Mouse (Mus musculus) 3134 (cell line): ENCODE results near the gene Rom1.
"Not testable (repeated sequence)": the region's sequence is repeated elsewhere in the genome, so short reads cannot be mapped to it uniquely, and the experiment has no call there.

Experiments used
- DNase-seq: peaks from one replicate; pipeline ENCODE4 v3.0.0-alpha.2; 2011; ENCODE audit warnings: low spot score; ENCODE audit not compliant: insufficient read length; ENCODE audit errors: extremely low read depth

Rom1 gene

DNA sequence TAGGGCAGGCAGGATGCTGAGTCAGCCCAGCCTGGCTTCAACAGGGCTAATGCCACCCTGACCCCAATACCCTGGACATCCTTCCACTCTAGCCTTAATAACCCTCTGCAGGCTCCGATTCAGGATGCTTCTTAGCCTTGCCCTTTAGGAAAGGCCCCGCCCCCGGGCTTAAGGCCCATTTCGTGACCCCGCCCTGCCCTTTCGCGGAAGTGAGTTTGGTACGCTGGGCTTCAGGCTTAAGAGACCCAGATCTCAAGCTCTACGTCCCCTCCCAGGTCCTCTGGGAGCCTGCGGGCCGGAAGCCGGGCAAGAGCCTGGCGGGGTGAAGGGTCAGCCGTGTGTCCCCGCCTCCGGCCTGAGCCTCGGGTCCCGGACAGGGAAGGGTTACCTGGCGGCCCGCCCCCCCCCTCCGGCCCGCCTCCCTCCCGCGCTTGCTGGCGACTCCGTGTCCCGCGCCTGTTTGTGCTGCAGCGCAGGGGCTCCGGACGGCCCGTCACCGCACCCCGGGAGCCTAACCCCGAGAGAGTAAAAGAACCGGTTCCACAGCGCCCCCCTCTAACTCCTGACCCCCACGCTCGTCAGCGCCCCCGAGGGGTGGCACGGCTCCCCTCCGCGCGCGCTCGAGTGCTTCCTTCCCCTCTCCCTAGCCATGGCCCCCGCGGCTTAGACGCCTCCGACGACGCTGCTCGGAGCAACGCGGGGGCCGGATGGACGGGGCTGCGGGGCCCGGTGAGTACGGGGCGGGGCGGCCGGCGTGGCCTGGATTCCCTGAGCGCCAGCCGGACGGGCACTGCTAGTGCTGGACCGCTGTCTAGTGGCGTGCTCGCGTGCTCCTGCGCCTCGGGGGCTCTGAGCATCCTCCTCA, at the start of gene Rom1, which contains the start of gene Eml3:
TSS of gene Rom1 (minus strand) at position 133 of the 865 bp plus-strand sequence.
TSS of gene Eml3 (plus strand) at position 329 of the 865 bp plus-strand sequence.
- DNase-seq = peak; percentile 92

DNA sequence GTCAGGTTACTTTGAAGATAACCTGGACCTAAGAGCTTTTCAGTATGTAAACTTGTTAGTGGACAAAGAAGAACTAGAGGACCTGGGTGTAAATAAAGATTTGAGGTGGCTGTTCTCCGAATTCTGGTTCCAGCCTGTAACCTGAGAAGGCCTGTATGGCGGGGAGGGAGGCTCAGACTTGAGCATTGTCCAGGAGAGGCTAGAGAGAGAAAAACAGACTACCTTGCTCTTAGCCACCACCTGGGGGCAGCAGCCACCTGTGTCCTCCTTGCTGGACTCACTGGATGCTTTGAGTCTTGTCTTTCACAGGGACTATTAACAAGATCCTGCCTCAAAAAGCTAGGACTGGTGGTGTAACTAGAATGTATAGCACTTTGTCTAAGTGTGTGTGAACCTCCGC, 47.4 kb upstream of the Rom1 start:
- DNase-seq = peak; percentile 52

DNA sequence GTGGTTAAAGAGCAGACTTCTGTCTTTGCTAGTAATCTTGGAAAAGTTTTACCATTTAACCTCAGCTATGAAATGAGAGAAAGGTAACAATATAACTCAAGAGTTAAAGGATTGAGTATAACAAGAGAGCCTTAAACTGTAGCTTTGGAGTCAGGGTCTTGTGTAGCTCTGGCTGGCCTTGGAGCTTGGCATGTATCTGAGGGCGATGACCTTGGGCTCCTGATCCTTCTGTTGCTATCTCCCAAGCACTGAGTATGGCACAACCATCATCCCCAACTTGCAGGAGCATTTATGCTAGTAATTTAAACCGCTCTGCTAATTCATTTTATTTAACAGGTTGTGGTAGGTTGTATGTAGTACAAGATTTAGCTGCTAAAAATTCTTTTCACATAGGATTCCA, 46.3 kb upstream of the Rom1 start:
- DNase-seq = no peak

DNA sequence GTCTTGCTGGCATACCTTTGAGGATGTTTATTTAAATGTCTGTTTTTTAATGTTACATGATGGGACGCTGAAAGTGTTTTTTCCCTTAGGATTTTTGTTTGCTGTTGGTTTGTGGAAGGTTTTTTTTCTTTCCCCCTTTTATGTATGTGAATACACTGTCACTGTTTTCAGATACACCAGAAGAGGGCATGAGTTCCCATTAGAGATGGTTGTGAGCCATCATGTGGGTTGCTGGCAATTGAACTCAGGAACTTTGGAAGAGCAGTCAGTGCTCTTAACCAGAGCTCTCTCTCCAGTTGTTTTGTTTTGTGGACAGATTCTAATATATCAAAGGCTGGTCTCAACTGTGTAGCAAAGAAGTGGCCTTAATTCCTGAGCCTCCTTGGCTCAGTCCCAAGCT, 45.5 kb upstream of the Rom1 start:
- DNase-seq = no peak

DNA sequence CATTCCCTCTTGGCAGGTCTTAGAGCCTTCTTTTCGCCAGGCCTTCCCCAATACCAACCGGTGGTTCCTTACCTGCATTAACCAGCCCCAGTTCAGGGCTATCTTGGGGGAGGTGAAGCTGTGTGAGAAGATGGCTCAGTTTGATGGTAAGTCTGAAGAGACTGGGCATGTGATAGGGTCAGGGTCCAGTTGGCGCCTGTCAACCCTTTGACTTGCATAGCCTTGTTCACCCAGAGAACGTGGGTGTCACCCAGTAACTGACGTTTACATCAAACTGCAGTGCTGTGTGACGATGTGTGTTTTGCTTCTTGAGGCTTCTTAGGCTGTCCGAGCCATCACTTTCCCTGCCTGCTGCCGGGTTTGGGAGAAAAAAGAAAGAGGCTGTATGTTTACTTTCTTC, 43.3 kb upstream of the Rom1 start:
- DNase-seq = not testable (repeated sequence)

DNA sequence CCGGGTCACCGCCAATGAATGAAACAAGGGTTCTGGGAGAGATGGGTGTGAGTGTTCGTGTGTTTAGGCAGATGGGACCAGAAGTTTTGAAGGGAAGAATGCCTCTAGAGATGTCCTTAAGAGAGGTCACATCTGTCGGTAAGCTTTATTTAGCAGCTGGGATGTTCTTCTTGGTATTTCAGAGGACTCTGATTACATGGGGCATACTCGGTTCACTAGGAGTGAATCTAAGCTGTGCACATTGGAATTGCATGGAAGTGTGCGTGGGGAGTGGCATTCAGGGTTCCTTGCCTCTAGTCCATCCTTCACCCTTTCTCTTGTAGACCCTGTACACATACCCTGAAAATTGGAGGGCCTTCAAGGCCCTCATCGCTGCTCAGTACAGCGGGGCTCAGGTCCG, 38.7 kb upstream of the Rom1 start:
- no peak for DNase-seq

DNA sequence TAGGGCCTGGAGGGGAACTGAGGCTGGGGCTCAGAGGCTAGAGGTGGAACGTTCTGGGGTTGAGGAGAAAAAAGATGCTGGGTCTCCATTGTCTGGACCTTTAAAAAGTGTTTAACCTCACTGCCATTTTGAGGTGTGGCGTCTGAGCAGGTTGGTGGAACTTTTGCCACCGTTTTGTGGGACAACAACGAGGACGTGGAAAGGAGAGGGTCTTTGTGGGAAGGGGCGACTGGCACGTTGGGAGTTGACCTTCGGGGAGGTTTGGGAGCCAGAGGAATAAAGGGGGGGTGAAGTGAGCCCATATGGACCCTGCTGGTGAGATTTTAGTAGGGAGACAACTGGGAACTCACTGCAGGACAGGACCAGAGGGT, 38.2 kb upstream of the Rom1 start:
- no peak for DNase-seq

DNA sequence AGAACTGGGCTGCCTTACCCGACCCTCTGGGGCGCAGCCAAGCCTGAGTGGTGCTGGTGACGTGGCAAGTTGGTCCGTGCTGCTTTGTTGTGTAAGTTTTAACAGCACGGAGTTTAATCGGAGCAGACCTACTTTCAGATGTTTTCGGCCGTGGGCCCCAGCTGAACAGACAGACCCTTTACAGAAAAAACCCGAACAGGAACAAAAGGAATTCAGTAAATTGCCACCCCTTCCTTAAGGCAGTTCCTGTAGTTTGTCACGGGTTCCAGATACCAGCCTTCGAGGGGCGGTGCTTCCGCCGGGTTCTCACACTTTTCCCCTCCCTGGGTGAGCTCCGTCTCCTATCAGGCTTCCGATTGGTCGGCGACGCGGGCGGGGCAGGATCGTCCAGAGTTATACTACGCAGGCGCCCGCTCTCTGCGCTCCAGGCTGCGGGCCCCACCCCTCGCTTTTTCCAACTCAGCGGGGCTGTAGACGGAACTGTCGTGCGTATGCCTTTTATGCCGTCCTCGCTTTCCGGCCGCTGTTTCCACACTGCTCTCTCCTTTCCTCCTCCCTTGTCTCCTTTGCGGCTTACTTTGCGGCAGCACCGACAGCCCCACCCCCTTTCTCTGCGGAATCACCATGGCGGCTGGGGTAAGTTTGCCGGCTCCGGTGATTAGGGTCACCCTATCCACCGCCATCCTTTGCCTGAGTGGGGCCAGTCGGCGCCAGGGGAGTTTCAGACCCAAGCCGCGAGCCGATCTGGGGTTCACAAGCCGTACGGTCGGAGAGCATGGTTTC, 37.6 kb upstream of the Rom1 start, which contains the start of gene Eef1g:
TSS of gene Eef1g (plus strand) at position 452 of the 783 bp plus-strand sequence.
- peak; percentile 100 for DNase-seq

DNA sequence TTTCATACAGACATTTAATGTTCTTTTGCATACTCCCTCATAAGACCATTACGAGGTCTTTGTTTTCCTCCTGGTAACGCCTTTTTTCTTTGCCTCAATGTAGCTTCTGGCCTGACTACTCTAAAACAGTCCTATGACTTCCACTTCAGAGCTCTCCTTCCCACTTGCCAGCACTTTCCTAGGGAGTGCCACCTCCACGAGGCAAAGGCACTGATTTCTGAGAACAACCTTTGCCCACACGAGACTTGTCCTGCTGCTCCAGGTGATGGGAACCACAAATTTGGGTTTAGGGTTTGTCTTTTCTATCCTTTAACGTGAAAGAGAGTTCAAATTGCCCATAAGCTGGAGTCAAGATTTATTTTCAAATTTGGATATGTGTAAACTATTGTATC, 37.0 kb upstream of the Rom1 start:
- DNase-seq = no peak

DNA sequence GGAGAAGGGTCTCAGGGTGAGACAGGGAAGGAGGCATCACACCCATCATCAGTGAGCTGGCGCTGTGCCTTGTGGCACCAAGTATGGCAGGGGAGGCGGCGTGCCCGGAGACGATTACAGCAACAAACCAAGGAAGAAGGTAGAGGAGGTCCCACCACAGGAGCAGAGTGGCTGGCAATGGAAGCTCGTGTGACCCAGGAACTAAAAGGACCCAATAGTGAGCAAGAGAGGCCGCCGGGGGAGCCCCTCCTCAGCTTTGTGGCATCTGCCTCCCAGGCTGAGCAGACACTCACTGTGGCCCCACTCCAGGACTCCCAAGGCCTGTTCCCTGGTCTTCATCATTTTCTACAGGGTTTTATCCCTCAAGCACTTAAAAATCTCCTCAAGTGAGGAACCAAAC, 36.6 kb upstream of the Rom1 start:
- no peak for DNase-seq

DNA sequence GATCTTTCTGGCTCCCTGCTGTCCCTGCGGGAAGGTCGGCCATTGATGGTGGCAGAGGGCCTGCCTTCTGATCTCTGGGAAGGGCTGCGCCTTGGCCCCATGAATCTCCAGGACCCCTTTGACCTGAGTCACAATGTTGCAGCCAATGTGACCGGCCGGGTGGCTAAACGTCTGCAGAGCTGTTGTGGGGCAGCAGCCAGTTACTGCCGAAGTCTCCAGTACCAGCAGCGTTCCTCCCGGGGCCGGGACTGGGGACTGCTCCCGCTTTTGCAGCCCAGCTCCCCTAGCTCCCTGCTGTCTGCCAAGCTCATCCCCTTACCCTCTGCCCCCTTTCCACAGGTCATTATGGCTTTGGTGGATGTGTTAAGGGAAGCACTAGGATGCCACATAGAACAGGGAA, 35.9 kb upstream of the Rom1 start:
- DNase-seq = no peak

DNA sequence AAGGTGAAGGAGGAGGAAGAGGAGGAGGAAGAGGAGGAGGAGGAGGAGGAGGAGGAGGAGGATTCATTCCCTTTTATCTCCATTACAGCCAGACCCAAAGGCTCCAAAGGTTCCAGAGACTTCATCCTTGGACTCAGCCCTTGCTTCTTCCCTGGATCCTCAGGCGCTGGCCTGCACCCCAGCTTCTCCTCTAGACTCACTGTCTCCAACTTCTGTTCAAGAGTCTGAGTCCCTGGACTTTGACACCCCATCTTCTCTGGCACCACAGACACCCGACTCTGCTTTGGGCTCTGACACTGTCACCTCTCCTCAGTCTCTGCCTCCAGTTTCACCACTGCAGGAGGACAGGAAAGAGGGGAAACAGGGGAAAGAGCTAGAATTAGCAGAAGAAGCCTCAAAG, 33.1 kb upstream of the Rom1 start:
- no peak for DNase-seq

DNA sequence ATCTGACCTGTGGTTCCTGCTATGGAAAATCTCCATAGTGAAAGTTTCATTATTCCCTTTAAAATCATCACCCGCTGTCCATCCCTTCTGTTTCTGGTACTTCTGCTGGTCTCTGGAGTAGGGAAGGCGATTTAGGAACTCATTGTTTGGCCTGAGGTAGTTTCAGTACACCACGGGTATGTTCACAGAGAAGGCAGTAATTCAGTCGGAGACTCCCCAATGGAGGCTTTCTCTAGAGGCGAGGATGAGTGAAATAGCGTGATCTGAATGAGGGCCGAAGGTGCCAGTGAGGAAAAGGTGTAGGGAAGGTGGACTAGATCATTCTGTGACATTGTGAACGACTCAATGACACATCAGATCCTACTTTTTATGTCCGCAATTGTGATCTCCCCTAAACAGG, 25.0 kb upstream of the Rom1 start:
- DNase-seq = no peak

DNA sequence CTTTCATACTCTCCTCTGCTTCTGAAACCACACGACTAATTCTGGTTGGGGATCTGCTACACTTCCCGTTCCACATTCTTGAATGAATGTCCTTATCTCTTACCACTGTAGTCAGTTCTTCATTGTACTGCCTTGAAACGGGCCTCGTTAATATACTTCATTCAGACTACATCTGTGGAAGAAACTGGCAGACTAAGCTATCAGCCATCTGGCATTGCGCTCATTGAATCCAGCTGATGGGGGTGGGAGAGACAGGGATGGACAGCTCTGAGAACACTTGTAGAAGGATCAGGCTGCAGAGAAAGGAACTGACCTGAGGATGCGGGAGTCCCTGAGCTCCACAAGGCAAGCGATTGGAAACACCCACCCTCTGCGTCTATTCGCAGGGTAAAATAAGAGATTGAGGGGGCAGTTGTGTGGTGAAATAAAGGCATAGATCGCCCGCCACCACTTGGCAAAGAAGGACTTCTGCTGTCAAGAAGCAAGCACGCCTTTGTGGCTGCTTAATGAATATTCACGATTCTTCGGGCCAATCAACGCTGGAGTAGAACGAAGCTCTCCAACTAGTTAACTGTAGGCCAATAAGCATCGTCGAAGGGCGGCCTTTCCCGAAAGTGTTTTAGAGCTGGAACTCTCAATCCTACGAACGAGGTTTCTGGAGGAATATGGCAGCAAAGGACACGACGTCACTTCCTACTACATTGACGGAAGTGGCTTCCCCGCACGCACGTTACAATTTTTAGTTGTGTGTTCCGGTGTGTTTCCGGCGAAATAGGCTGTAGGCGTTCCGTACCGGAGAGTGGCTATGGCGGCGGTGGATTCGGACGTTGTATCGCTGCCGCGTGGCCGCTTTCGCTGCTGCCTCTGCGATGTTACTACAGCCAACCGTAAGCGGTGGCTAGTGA, 24.2 kb upstream of the Rom1 start, which contains the start of gene Tut1:
TSS of gene Tut1 (plus strand) at position 713 of the 905 bp plus-strand sequence.
- DNase-seq = peak; percentile 84

DNA sequence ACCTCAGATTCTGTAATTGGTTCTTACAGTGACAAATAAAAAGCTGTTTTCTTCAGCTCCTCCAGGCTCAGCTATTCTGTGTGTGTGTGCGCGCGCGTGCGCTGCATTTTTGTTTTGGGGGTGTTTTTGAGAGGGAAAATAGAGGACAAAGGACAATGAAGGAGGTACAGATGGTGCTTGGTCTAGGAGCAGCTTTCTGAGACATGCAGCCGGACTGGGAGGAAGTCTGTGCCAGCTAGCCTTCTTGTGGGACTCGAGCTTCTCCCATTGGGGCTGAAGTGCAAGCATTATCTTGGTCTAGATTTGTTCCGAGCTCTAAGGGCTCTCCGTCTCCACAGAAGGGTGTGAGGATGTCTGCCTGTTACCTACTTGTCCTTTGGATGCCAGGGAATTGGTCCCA, 23.1 kb upstream of the Rom1 start:
- no peak for DNase-seq

DNA sequence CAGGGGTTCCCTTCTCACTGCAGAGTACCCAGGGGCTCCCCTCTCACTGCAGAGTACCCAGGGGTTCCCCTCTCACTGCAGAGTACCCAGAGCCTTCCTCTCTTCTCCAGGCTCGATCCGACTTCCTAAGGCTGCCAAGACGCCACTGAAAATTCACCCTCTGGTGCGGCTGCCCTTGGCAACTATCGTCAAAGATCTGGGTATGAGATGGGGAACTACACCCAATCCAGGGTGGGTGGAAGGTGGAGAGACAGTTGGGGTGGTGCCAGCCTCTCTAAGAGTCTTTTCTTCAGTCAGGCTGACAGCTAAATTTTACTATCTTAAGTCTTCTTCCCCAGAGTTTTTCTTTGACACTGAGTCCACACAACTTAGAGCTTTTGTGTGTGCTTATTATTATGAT, 21.0 kb upstream of the Rom1 start:
- no peak for DNase-seq

DNA sequence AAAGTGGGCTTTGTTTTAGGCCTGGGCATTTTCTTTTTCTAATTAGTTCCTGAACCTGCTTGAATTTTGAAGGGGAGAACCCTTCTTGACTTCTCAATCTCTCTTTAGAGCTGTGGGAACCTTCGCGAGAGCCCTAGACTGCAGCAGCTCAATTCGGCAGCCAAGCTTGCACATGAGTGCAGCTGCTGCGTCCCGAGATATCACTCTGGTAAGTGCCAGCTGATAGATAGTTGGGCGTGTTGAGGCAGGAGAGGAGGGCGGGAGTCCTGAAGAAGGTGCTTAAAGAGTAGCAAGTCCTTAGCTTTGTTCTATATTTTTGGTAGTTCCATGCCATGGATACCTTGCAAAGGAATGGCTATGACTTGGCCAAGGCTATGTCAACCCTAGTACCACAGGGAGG, 17.8 kb upstream of the Rom1 start:
- no peak for DNase-seq

DNA sequence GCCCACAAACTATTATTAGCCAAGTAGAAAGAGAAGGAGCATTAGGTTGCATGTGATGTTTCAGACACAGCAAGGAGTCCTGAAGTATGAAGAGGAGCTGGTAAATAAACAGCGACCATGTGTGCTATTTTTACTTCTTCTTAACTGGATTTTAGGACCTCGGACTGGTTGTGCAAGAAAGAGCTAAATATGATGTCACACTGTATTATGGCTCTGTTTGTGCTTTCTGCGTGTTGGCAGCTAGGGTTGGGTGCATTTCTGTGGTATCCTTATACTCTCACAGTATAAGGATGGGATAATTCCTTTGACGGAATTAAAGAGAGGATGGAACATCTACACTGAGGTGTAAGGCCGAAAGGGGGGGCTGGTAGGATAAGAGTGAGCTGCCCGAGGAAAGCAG, 16.1 kb upstream of the Rom1 start:
- no peak for DNase-seq

DNA sequence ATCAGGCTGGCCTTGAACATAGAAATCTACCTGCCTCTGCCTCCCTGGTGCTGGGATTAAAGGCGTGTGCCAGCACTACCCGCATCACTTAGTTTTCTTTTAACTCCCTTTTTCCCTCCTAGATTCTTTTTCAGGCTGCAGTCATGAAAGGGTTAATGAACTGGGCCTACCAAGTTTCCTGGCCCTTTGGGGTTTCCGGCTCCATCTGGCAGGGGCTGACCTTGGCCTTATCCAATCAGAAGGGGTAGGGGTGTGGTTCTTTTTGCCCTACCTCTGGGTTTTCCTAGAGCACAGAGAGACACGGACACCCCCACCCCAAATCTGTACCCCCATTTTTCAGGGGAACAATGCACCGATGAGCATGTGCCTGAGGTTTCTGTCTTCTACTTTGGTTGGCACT, 15.6 kb upstream of the Rom1 start:
- DNase-seq = no peak

DNA sequence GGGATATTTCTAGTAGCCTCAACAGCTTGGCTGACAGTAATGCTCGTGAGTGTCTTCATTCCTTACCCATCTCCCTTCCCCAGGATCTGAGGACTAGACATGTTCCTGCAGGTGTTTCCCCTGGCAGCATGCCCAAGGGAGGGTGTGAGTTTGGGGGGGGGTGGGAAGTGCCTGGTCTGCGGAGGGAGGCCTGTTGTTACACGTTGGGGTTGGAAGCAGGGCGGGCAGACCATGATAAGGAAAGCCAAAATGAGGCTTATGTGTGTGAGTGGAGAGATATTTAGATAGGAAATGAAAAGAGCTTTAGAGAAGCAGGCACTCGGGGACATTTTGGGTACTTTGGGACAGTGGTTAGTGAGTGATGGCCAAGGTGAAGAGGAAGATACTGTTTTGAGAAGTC, 14.9 kb upstream of the Rom1 start:
- DNase-seq = no peak

DNA sequence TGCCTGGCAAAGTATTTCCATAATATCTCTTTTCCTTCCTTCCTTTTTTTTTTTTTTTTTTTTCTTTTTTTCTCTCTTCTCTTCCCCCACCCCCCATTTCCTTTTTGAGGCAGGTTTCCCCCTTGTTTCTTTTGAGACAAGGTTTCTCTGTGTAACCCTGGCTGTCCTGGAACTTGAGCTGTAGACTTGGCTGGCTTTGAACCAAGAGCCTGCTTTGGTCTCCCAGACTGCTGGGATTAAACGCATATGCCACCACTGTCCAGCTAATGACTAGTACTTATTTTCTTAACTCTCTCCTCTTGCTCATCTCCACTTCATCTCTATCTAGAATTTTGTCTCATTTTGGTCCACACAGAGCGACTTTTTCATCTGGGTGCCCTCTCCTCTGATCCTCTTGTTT, 13.9 kb upstream of the Rom1 start:
- DNase-seq = no peak
